Mouse (Mus musculus): ENCODE data around the gene Mpl. TPM values are rescaled to one million over a fixed set of nuclear protein-coding genes. Genes with fewer than 3 reads are reported as not detected.

Mpl gene
- total and polyA plus RNA-seq, 2 experiments from 2014 or later = not detected

- ATAC-seq = peak; percentile 24; the same call in 1 of the 2 replicates
- H3K4me2 ChIP-seq (ENCODE audit: low read depth, low read length) = no peak overlapping the region
Measured at GRCm38 (mm10) chr4:118417112-118417797, 40.1 kb downstream of the Mpl start.

GRCm38 (mm10) chr4:118416329-118416728 is 41.0 kb downstream of the Mpl start:
- no peaks in the 10 kb centered on the region for H3K4me1 ChIP-seq (ENCODE audit: insufficient read depth, low read length)
- H3K36me3 ChIP-seq (ENCODE audit: insufficient read depth, low read length) = peaks cover 90% of the 10 kb centered on the region
- TF ChIP-seq CTCF (IDR thresholded peaks at IDR 0.05; ENCODE audit: low read depth) = no peak
- H3K4me2 ChIP-seq (ENCODE audit: low read depth, low read length) = no peak overlapping the region
- no peak overlapping the region for H3K4me3 ChIP-seq (ENCODE audit: low read length)
- WGBS = 96% methylated on average over 5 of the region's 5 CpGs
- no peak overlapping the region for H3K9ac ChIP-seq (replicated peaks; ENCODE audit: low read length)
- ATAC-seq = no peak
- DNase-seq (ENCODE audit: low spot score) = no peak
- H3K9me3 ChIP-seq (ENCODE audit: low read length) = no peaks in the 10 kb centered on the region
- no peak overlapping the region for H3K27ac ChIP-seq
- H3K27me3 ChIP-seq (ENCODE audit: insufficient read depth, low read length) = no peaks in the 10 kb centered on the region

More at GRCm38 (mm10) chr4:118417112-118417797, 40.1 kb downstream of the Mpl start:
- Histone ChIP-seq H3K9ac (replicated peaks; ENCODE audit: low read length) (no peak overlapping the region), H3K4me3 (ENCODE audit: low read length) (no peak overlapping the region), H3K27me3 (ENCODE audit: insufficient read depth, low read length) (no peaks in the 10 kb centered on the region), H3K36me3 (ENCODE audit: insufficient read depth, low read length) (peaks cover 86% of the 10 kb centered on the region), H3K9me3 (ENCODE audit: low read length) (no peaks in the 10 kb centered on the region), H3K4me1 (ENCODE audit: insufficient read depth, low read length) (no peaks in the 10 kb centered on the region), H3K27ac (no peak overlapping the region)
- DNase-seq (ENCODE audit: low spot score) = no peak
- no peak for TF ChIP-seq CTCF (IDR thresholded peaks at IDR 0.05; ENCODE audit: low read depth)
- 84% methylated on average over 13 of the region's 13 CpGs for WGBS

- TF ChIP-seq CTCF (IDR thresholded peaks at IDR 0.05; ENCODE audit: low read depth) = peak; percentile 18; the same call in 1 of the 2 replicates
- ATAC-seq = no peak
Measured at GRCm38 (mm10) chr4:118415779-118416178, 41.5 kb downstream of the Mpl start.

GRCm38 (mm10) chr4:118413553-118413952 is 43.8 kb downstream of the Mpl start:
- Histone ChIP-seq H3K9me3 (ENCODE audit: low read length) (no peaks in the 10 kb centered on the region), H3K27ac (no peak overlapping the region), H3K4me1 (ENCODE audit: insufficient read depth, low read length) (peaks cover 9% of the 10 kb centered on the region; the same call in 1 of the 2 replicates), H3K9ac (replicated peaks; ENCODE audit: low read length) (no peak overlapping the region), H3K4me3 (ENCODE audit: low read length) (no peak overlapping the region), H3K36me3 (ENCODE audit: insufficient read depth, low read length) (peaks cover 71% of the 10 kb centered on the region), H3K27me3 (ENCODE audit: insufficient read depth, low read length) (no peaks in the 10 kb centered on the region), H3K4me2 (ENCODE audit: low read depth, low read length) (no peak overlapping the region)
- WGBS = 93% methylated on average over 5 of the region's 5 CpGs
- no peak for TF ChIP-seq CTCF (IDR thresholded peaks at IDR 0.05; ENCODE audit: low read depth)
- ATAC-seq (no peak), DNase-seq (ENCODE audit: low spot score) (no peak)

More at GRCm38 (mm10) chr4:118415779-118416178, 41.5 kb downstream of the Mpl start:
- H3K9me3 ChIP-seq (ENCODE audit: low read length) = no peaks in the 10 kb centered on the region
- DNase-seq (ENCODE audit: low spot score) = no peak
- H3K27me3 ChIP-seq (ENCODE audit: insufficient read depth, low read length) = no peaks in the 10 kb centered on the region
- no peak overlapping the region for H3K9ac ChIP-seq (replicated peaks; ENCODE audit: low read length)
- no peak overlapping the region for H3K4me3 ChIP-seq (ENCODE audit: low read length)
- H3K4me1 ChIP-seq (ENCODE audit: insufficient read depth, low read length) = no peaks in the 10 kb centered on the region
- peaks cover 88% of the 10 kb centered on the region for H3K36me3 ChIP-seq (ENCODE audit: insufficient read depth, low read length)
- H3K27ac ChIP-seq = no peak overlapping the region
- 70% methylated on average over 2 of the region's 2 CpGs for WGBS
- no peak overlapping the region for H3K4me2 ChIP-seq (ENCODE audit: low read depth, low read length)

GRCm38 (mm10) chr4:118410871-118411270 is 46.4 kb downstream of the Mpl start:
- TF ChIP-seq CTCF (IDR thresholded peaks at IDR 0.05; ENCODE audit: low read depth) = no peak
- H3K36me3 ChIP-seq (ENCODE audit: insufficient read depth, low read length) = peaks cover 46% of the 10 kb centered on the region
- 93% methylated on average over 5 of the region's 5 CpGs for WGBS
- ATAC-seq (no peak), DNase-seq (ENCODE audit: low spot score) (no peak)
- no peak overlapping the region for H3K27ac ChIP-seq
- no peak overlapping the region for H3K4me3 ChIP-seq (ENCODE audit: low read length)
- no peak overlapping the region for H3K4me2 ChIP-seq (ENCODE audit: low read depth, low read length)
- no peaks in the 10 kb centered on the region for H3K9me3 ChIP-seq (ENCODE audit: low read length)
- no peak overlapping the region for H3K9ac ChIP-seq (replicated peaks; ENCODE audit: low read length)
- no peaks in the 10 kb centered on the region for H3K27me3 ChIP-seq (ENCODE audit: insufficient read depth, low read length)
- peaks cover 13% of the 10 kb centered on the region; the same call in 1 of the 2 replicates for H3K4me1 ChIP-seq (ENCODE audit: insufficient read depth, low read length)

GRCm38 (mm10) chr4:118409142-118409900 is 48.0 kb downstream of the Mpl start, which contains the start of the genes Szt2 and Med8:
Szt2 (minus strand) TSS chr4:118409273.
Med8 (plus strand) TSS chr4:118409337.
- TF ChIP-seq CTCF (IDR thresholded peaks at IDR 0.05; ENCODE audit: low read depth) = no peak
- under 1% methylated on average over 53 of the region's 53 CpGs for WGBS
- Histone ChIP-seq H3K27me3 (ENCODE audit: insufficient read depth, low read length) (no peaks in the 10 kb centered on the region), H3K4me1 (ENCODE audit: insufficient read depth, low read length) (peaks cover 13% of the 10 kb centered on the region; the same call in 1 of the 2 replicates), H3K27ac (peak within 1 kb of the TSS; percentile 83), H3K4me3 (ENCODE audit: low read length) (peak within 1 kb of the TSS; percentile 91), H3K9ac (replicated peaks; ENCODE audit: low read length) (peak within 1 kb of the TSS; percentile 90), H3K36me3 (ENCODE audit: insufficient read depth, low read length) (peaks cover 31% of the 10 kb centered on the region), H3K4me2 (ENCODE audit: low read depth, low read length) (peak within 1 kb of the TSS; percentile 89), H3K9me3 (ENCODE audit: low read length) (no peaks in the 10 kb centered on the region)
- DNase-seq (ENCODE audit: low spot score) = peak; percentile 96
- ATAC-seq = peak; percentile 96
